Comparison of ENCODE assay signal across 9 mouse cellular contexts in the genomic region with DNA sequence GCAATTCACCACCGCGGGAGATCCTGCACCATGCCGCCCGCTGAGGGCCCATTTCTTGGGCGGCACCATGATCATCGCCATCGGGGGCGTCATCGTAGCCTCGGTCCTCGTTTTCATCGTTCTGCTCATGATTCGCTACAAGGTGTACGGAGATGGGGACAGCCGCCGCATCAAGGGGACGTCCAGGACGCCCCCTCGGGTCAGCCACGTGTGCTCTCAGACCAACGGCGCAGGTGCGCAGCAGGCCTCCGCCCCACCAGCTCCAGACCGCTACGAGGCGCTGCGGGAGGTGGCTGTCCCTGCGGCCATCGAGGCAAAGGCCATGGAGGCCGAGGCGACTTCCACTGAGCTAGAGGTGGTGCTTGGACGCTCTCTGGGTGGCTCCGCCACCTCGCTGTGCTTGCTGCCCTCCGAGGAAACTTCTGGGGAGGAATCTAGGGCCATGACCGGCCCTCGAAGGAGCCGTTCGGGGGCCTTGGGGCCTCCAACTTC. TPM values are rescaled to one million over a fixed set of nuclear protein-coding genes. Genes with fewer than 3 reads are reported as not detected.
DNase-seq lines count a peak whose midpoint lies in the region; ATAC-seq and TF ChIP-seq lines count a peak whose summit lies in the region.
"Had no signal": no experiment of that assay in that cellular context is flagged by ENCODE, and none has a peak within 500 bp of the region (broad histone marks: within the 10 kb centered on the region; RNA-seq: fewer than 3 reads in every experiment).

No protein-coding gene starts in this region.

- H3K27ac ChIP-seq in heart, embryonic 14.5 days (replicated peaks in 1 of 2; ENCODE audit: control insufficient read depth in 1 of 2, insufficient read depth in 1 of 2, low read depth in 2 of 2, low read length in 2 of 2) = no peak overlapping the region
- H3K27ac ChIP-seq in intestine, embryonic 14.5 days (ENCODE audit: low read depth) = no peak overlapping the region
- H3K27ac ChIP-seq in midbrain, postnatal 0 days (ENCODE audit: low read depth, low read length) = no peak overlapping the region

- peak overlapping the region; percentile 47 to 54 for H3K4me3 ChIP-seq in heart, embryonic 14.5 days (ENCODE audit: control insufficient read depth in 1 of 2, insufficient read depth in 1 of 2, low read depth in 1 of 2, low read length in 2 of 2)
- H3K4me3 ChIP-seq in intestine, embryonic 14.5 days (ENCODE audit: low read depth, low read length) = peak overlapping the region; percentile 48
- H3K4me3 ChIP-seq in midbrain, postnatal 0 days (ENCODE audit: low read depth, low read length) = no peak overlapping the region; the same call in 1 of the 2 replicates

- no peaks in the 10 kb centered on the region for H3K36me3 ChIP-seq in heart, embryonic 14.5 days (ENCODE audit: control insufficient read depth, insufficient read depth, low read length)
- H3K36me3 ChIP-seq in intestine, embryonic 14.5 days (ENCODE audit: control insufficient read depth, insufficient read depth, low read length) = peaks cover 15% of the 10 kb centered on the region; the same call in 1 of the 2 replicates
- H3K36me3 ChIP-seq in midbrain, postnatal 0 days (ENCODE audit: insufficient read depth, low read length) = peaks cover 20% of the 10 kb centered on the region

- TF ChIP-seq CTCF in midbrain, postnatal 0 days (IDR thresholded peaks at IDR 0.05) = no peak

- whole genome bisulfite sequencing in heart, embryonic 14.5 days = 12% methylated on average over 40 of the region's 40 CpGs
- 29% methylated on average over 40 of the region's 40 CpGs for WGBS in intestine, embryonic 14.5 days
- 22% methylated on average over 40 of the region's 40 CpGs for WGBS in midbrain, postnatal 0 days

- H3K4me1 ChIP-seq in heart, embryonic 14.5 days (ENCODE audit: control insufficient read depth in 2 of 2, insufficient read depth in 2 of 2, low read length in 2 of 2) = peaks cover 12 to 18% of the 10 kb centered on the region in 2 experiments; a peak in 3 of 4 replicates
- no peaks in the 10 kb centered on the region; the same call in 1 of the 2 replicates for H3K4me1 ChIP-seq in intestine, embryonic 14.5 days (replicated peaks; ENCODE audit: control insufficient read depth, insufficient read depth, low read length)
- no peaks in the 10 kb centered on the region for H3K4me1 ChIP-seq in midbrain, postnatal 0 days (ENCODE audit: insufficient read depth, low read length)

- ATAC-seq in heart, embryonic 14.5 days (ENCODE audit: insufficient number of reproducible peaks, insufficient read depth, low FRiP score, low read depth) = no peak
- ATAC-seq in intestine, embryonic 14.5 days (replicated peaks; ENCODE audit: low FRiP score, low TSS enrichment, low read depth) = no peak
- no peak for ATAC-seq in midbrain, postnatal 0 days (ENCODE audit: low FRiP score)

- H3K27me3 ChIP-seq in heart, embryonic 14.5 days (ENCODE audit: control insufficient read depth, insufficient read depth, low read length) = peaks cover 24% of the 10 kb centered on the region
- no peaks in the 10 kb centered on the region; the same call in 1 of the 2 replicates for H3K27me3 ChIP-seq in intestine, embryonic 14.5 days (replicated peaks; ENCODE audit: control insufficient read depth, insufficient read depth, low read length)
- no peaks in the 10 kb centered on the region for H3K27me3 ChIP-seq in midbrain, postnatal 0 days (ENCODE audit: insufficient read depth, low read length)

- no peak for DNase-seq in heart, adult 8-10 months (ENCODE audit: low spot score)
- peak; percentile 31 for DNase-seq in embryo, embryonic 9.5 days (ENCODE audit: extremely low spot score)
- no peak for DNase-seq in intestine, embryonic 14.5 days (ENCODE audit: low spot score)
- no peak for DNase-seq in midbrain, postnatal 0 days (ENCODE audit: low spot score)
- no peak for DNase-seq in T-cell, adult 2 months (ENCODE audit: low spot score)
- DNase-seq in spleen, adult 12 weeks (ENCODE audit: low spot score) = no peak
- no peak for DNase-seq in thymus, postnatal 14 days

- H3K9me3 ChIP-seq in heart, embryonic 14.5 days (ENCODE audit: control insufficient read depth, low read length) = no peaks in the 10 kb centered on the region
- no peaks in the 10 kb centered on the region for H3K9me3 ChIP-seq in intestine, embryonic 14.5 days (ENCODE audit: control insufficient read depth, low read length)
- no peaks in the 10 kb centered on the region for H3K9me3 ChIP-seq in midbrain, postnatal 0 days (ENCODE audit: low read length)

- peak overlapping the region; percentile 82 for H3K4me2 ChIP-seq in heart, embryonic 14.5 days (ENCODE audit: low read length)
- peak overlapping the region; percentile 84 for H3K4me2 ChIP-seq in intestine, embryonic 14.5 days (ENCODE audit: low read length)
- peak overlapping the region; percentile 43 for H3K4me2 ChIP-seq in midbrain, postnatal 0 days (ENCODE audit: low read depth, low read length, poor library complexity, severe bottlenecking)

- H3K9ac ChIP-seq in heart, embryonic 14.5 days (ENCODE audit: low read length) = peak overlapping the region; percentile 65
- no peak overlapping the region; the same call in 1 of the 2 replicates for H3K9ac ChIP-seq in intestine, embryonic 14.5 days (ENCODE audit: low read length)
- 0 out of 2 replicates have a peak overlapping the region, but pooled peaks have one; percentile 24 for H3K9ac ChIP-seq in midbrain, postnatal 0 days (replicated peaks; ENCODE audit: low read length, poor library complexity, severe bottlenecking)

RNA-seq across cellular contexts. Expression of a gene that starts 15.0 kb away (rescaled TPM):
- polyA plus RNA-seq in heart, embryonic 14.5 days (2014; fragmentation: Nextera tagmentation; extraction: Ambion mirVana) = 1.6 and 2.1 TPM in 2 replicates
- under 1 TPM; 0.43 to 0.82 (median 0.61) TPM for total RNA-seq in heart, adult 8-10 months (2022)
- 3.6 and 4.1 TPM in 2 replicates for polyA plus RNA-seq in intestine, embryonic 14.5 days (2014; fragmentation: Nextera tagmentation; extraction: Ambion mirVana)
- 132 and 137 TPM in 2 replicates for total RNA-seq in midbrain, postnatal 0 days (2014; rRNA removed)
- polyA plus RNA-seq in midbrain, postnatal 0 days (2015; fragmentation: Nextera tagmentation; extraction: Ambion mirVana) = 18.4 and 20.6 TPM in 2 replicates

RNA-seq across cellular contexts. Expression of a gene that starts 29.5 kb away (rescaled TPM):
- polyA plus RNA-seq in heart, embryonic 14.5 days (2014; fragmentation: Nextera tagmentation; extraction: Ambion mirVana) = 8.4 and 8.6 TPM in 2 replicates
- total RNA-seq in heart, adult 8-10 months (2022) = 1 to 10 TPM; 3.5 to 5.7 (median 4.8) TPM
- polyA plus RNA-seq in intestine, embryonic 14.5 days (2014; fragmentation: Nextera tagmentation; extraction: Ambion mirVana) = 12.5 and 16.9 TPM in 2 replicates
- total RNA-seq in midbrain, postnatal 0 days (2014; rRNA removed) = 4.3 TPM in 1 of 2 replicates, not detected in the other
- polyA plus RNA-seq in midbrain, postnatal 0 days (2015; fragmentation: Nextera tagmentation; extraction: Ambion mirVana) = 3.4 and 4.0 TPM in 2 replicates

RNA-seq across cellular contexts. Expression of a gene that starts 43.5 kb away (rescaled TPM):
- not detected in 2 replicates for polyA plus RNA-seq in heart, embryonic 14.5 days (2014; fragmentation: Nextera tagmentation; extraction: Ambion mirVana)
- not detected for total RNA-seq in heart, adult 8-10 months (2022)
- not detected in 2 replicates for polyA plus RNA-seq in intestine, embryonic 14.5 days (2014; fragmentation: Nextera tagmentation; extraction: Ambion mirVana)
- not detected in 2 replicates for total RNA-seq in midbrain, postnatal 0 days (2014; rRNA removed)
- not detected in 2 replicates for polyA plus RNA-seq in midbrain, postnatal 0 days (2015; fragmentation: Nextera tagmentation; extraction: Ambion mirVana)
- polyA plus RNA-seq: brain, embryonic 14.5 days had no signal

RNA-seq across cellular contexts. Expression of a gene that starts 55.9 kb away (rescaled TPM):
- polyA plus RNA-seq in heart, embryonic 14.5 days (2014; fragmentation: Nextera tagmentation; extraction: Ambion mirVana) = not detected in 2 replicates
- not detected for total RNA-seq in heart, adult 8-10 months (2022)
- not detected in 2 replicates for polyA plus RNA-seq in intestine, embryonic 14.5 days (2014; fragmentation: Nextera tagmentation; extraction: Ambion mirVana)
- total RNA-seq in midbrain, postnatal 0 days (2014; rRNA removed) = not detected in 2 replicates
- polyA plus RNA-seq in midbrain, postnatal 0 days (2015; fragmentation: Nextera tagmentation; extraction: Ambion mirVana) = not detected in 2 replicates
- polyA plus RNA-seq: brain, embryonic 14.5 days had no signal
